Mouse (Mus musculus) NIH3T3 (cell line): Measurements from ENCODE around the gene Sept3.

Experiments
- DNase-seq: peaks from one replicate; pipeline ENCODE4 v3.0.0-alpha.2; 2012; ENCODE audit warnings: low read depth

The Sept3 gene

DNA sequence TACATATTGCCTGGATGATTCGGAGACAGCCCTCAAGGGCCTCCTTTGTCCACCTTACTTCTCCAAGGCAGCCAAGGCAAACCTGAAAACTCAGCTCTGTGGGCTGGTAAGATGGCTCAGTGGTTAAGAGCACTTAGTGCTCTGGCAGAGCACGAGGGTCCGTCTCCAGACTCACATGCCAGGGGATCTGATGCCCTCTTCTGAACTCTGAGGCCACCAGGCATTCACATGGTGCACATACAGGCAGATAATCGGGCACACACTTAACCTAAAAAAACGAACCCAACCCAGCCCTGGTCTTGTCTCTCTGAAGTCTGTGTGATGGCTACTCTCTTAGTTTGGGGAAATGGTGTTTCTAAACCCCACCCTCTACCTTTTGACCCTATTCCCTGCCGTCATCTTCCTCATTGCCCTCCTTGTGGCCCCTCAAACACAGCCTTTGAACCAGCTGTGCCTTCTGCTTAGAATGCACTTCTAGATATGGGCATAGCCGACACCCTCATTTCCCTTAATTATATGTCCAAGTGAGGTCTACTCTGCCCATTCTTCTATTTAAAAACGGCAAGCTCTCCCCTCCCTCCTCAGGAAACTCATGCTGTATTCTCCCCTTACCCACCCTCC lies 65.1 kb downstream of the Sept3 start:
- DNase-seq = no peak

DNA sequence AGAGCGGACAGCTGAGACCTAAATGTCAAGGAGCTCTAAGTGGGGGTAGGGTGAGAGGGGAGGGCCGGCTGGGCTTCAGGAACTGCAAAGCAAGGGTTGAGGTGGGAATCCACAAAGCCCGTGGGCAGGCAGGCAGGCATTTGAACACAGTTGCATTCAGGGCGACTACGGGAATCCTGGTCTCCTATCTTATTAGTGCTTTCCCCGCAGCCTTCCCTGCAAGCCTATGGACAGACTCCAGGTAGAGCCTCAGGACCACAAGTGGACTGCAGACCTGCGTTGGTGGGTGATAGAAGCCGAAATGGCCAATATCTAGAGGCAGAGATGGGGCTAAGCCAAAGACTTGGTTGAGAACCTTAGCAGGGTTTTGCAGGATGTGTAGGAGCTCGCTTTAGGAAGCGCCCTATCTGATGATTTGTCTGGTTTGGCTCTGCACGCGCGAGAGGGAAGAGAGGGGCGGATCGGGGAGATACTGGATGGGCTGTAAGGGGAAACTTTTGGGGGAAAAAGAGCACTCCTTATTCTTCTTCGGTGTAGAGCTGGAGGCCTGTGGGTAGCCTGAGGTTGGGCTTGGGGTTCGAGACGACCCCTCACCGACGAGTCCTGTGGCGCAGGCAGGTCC lies 65.8 kb downstream of the Sept3 start:
- DNase-seq = no peak

DNA sequence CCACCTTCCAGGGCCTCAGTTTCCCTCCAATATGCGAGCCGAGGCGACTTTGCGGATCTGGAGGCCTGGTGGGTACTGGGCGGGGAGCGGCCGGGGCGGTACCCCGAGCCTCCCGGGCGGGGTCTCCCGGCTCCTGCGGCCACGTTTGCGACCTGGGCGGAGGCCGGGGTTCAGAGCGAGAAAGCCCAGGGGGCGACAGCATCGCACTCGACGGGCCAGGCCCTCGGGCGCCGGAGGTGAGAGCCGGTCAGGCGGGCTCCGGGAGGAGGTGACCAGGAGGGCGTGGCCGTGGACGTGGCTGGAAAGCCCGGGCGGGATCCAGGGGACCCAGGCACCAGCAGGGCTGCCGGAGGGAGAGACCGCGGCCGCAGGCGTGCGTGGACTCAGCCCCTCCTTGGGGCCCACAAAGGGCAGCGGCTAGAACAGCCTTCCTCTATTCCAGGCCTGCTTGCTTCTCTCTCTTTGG lies 66.4 kb downstream of the Sept3 start:
- no peak for DNase-seq

DNA sequence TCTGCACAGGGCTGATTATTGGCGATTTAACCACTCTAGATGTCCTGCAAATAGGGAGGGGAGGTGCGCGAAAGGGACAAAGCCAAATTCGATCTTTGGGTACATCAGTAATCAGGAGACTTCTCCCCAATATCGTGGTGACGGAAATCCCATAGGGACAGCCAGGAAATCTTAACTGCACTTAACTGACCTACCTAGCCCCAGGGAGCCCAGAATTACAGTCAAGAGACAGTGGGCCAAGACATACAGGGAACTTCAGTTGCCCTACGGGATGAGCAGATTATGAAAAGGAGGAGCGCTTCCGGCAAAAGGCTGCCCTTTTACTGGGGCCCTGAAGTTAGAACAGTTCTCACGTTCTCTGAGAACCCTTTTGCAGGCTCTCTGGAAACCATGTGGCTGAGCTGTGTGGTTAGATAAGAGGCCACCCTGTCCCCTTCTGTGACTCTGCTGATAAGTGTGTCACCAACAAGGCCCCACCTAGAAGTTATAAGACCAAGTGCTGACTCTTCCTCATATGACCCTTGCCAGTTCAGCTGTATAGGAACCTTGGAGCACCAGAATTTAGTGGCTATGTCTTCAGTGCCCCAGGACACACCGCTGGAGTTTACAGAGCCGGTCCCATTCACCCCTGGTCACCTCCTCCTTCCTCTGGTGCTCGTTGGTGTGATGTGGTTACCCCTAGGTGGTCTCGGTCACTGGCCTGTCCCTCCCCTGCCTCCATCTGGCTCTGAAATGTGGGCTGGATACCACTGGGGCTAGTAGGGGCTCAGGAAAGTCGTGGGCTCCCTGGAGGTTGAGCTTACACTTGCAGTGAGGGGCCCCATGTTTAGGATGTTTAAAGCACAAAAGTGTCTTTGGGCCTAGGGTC lies 67.2 kb downstream of the Sept3 start:
- DNase-seq = no peak

DNA sequence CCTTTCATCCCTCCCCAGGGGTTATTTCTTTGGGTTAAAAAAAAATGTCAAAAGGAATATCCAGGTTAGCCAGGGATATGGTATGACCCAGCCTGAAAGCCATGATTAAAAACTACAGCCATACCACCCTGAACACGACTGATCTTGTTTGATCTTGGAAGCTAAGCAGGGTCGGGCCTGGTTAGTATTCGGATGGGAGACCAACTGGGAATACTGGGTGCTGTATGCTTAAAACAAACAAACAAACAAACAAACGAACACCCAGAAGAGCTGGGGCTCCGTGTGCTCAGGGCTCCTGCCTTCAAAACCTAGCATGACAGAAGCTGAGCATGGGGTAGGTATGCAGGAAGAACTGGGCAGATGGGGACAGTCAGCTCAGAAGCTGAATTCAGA lies 67.8 kb downstream of the Sept3 start:
- DNase-seq = no peak

DNA sequence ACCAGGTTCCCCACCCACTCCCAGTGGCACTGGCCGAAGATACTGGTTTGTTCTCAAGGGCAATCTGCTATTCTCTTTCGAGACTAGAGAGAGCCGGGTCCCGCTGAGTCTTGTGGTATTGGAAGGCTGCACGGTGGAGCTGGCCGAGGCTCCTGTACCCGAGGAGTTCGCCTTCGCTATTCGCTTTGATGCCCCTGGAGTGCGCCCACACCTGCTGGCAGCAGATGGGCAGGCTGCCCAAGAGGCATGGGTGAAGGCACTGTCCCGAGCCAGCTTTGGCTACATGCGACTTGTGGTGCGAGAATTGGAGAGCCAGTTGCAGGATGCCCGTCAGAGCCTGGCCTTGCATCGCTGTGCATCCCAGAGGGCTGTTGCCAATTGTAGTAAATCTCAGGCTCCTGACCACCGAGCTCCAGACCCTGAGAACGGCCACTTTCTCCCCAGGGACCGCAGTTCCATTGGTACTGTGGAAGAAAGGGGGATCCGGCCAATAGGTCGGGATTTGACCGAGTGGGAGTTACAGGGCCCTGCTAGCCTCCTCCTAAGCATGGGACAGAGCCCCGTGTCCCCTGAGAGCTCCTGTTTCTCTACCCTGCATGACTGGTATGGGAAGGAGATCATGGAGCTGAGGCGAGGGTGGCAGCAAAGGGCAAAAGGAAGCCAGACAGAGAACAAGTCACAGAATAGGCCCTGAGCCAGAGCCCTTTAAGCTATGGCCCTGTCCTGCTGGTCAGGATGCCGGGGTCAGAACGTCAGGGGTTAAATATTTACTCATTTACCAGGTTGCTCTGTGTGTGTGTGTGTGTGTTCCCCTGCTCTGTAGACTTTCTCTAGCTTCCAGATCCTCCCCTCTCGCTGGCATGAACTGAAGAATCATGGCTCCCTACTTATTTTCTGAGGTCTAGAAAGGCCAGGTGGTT lies 68.9 kb downstream of the Sept3 start:
- DNase-seq = no peak
